Mouse (Mus musculus) B cell, adult 62 days (primary cell): ENCODE results near the gene Grk4. TPM values are rescaled to one million over a fixed set of nuclear protein-coding genes. Genes with fewer than 3 reads are reported as not detected.

ENCODE experiments used
- total RNA-seq: library from RNA; stranded (reverse); gene quantifications from 4 replicates; pipeline ENCODE4 v1.2.4, GENCODE M21; 2023

Gene Grk4
- 2.2 to 5.6 TPM (median 3.3 TPM) in 4 replicates for total RNA-seq

GRCm38 (mm10) chr5:34659686-34660590 is at the start of gene Grk4, which contains the start of gene Nop14:
Gene Grk4 (plus strand): TSS chr5:34660379.
Gene Nop14 (minus strand): TSS chr5:34660148.

GRCm38 (mm10) chr5:34636481-34637287 is 23.5 kb upstream of the Grk4 start, which contains the start of gene Mfsd10:
Gene Mfsd10 (minus strand): TSS chr5:34637212.

GRCm38 (mm10) chr5:34761509-34761908 is 101.3 kb downstream of the Grk4 start, which contains the start of gene Htt:
Gene Htt (plus strand): TSS chr5:34761740.

Other genes with a start within 250 kb of the Grk4 start
- 22.8 to 27.3 TPM (median 26.3 TPM) in 4 replicates for gene Tnip2, start 146.4 kb upstream of the Grk4 start, total RNA-seq
- 78.4 to 118 TPM (median 95.6 TPM) in 4 replicates for gene Sh3bp2, start 134.5 kb upstream of the Grk4 start, total RNA-seq
- 246 to 271 TPM (median 269 TPM) in 4 replicates for gene Add1, start 86.7 kb upstream of the Grk4 start, total RNA-seq
- 42.6 to 57.4 TPM (median 54.8 TPM) in 4 replicates for gene Mfsd10, start 23.2 kb upstream of the Grk4 start, total RNA-seq
- gene Nop14, start 231 bp upstream of the Grk4 start, total RNA-seq: 26.1 to 33.1 TPM (median 31.8 TPM) in 4 replicates
- 49.5 to 54.5 TPM (median 53.8 TPM) in 4 replicates for gene Htt, start 101.4 kb downstream of the Grk4 start, total RNA-seq
- 2.3 to 4.9 TPM (median 3.0 TPM) in 4 replicates for gene Msantd1, start 247.6 kb downstream of the Grk4 start, total RNA-seq